Mouse (Mus musculus): ENCODE measurements around the gene Sult1a1. TPM values are rescaled to one million over a fixed set of nuclear protein-coding genes. Genes with fewer than 3 reads are reported as not detected.

Sult1a1 gene
- polyA plus RNA-seq, 1 experiment from 2014 or later = 17.9 TPM

DNA sequence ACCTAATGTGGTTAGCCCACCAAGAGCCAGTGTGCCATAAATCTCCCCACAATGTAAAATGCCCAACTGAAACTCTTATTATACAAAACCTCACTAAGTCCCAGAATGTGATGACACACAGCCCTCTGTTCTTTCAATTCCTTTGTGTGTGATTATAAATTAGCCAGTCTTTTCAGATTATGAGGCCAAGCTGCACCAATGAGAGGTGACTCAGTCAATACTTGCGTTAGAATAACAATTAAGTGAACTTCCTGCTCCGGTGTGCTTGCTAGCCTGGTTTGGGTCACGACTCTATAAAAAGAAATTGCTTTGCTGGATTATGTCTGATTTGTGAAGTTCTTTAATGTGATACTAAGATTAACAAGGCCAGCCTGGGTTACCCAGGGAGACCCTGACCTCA, 46.3 kb downstream of the Sult1a1 start:
- no peak overlapping the region for H3K9ac ChIP-seq (ENCODE audit: low read depth, low read length)
- DNase-seq (ENCODE audit: low spot score) (no peak), ATAC-seq (ENCODE audit: low read depth) (no peak)

GRCm38 (mm10) chr7:126628111-126628510, 48.1 kb downstream of the Sult1a1 start:
- no peak; the same call in 1 of the 2 replicates for ATAC-seq (ENCODE audit: low read depth)

More for the DNA sequence above, 46.3 kb downstream of the Sult1a1 start:
- Histone ChIP-seq H3K4me1 (ENCODE audit: control insufficient read depth, insufficient read depth, low read length) (0 out of 2 replicates have a peak, but pooled peaks cover 10% of the 10 kb centered on the region), H3K27ac (replicated peaks; ENCODE audit: low read depth, low read length) (no peak overlapping the region), H3K4me3 (ENCODE audit: low read depth, low read length) (no peak overlapping the region), H3K4me2 (ENCODE audit: low read depth, low read length) (no peak overlapping the region), H3K9me3 (ENCODE audit: control insufficient read depth, low read length) (no peaks in the 10 kb centered on the region), H3K36me3 (ENCODE audit: control insufficient read depth, insufficient read depth, low read length) (no peaks in the 10 kb centered on the region), H3K27me3 (replicated peaks; ENCODE audit: control insufficient read depth, insufficient read depth, low read length) (no peaks in the 10 kb centered on the region)
- WGBS = 52% methylated on average over 3 of the region's 3 CpGs

DNA sequence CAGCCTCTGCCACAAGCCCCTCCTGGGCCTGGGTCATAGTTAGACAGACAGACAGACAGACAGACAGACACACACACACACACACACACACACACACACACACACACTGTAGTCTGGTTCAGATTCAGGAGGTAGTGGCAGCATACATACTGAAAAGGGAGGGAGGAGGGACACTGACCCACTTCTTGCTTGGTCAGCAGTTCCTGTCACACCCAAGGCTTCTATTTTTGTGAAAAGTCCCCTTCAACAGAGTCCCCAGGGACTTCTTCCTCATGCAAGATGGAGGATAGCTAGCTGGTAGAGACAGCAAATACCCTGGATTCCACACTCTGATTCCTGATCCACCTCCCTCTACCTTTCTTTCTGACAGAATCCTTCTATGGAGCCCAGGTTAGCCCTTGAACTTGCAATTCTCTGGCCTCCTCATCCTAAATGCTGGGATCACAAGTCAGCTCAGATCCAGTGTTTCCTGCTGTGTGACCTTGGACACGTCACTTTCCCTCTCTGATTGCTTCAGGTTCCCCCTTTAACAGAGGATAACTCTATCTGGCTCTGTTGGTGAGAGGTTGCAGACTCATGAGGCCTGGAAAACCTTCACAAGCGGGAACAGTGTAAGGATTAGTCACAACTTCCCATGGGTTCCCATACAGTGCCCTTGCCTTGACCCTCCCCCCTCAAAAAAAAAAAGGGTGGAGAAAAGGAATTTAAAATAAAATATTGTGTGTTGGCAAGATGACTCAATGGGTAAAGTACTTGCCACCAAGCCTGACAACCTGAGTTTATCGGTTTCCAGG, 50.2 kb downstream of the Sult1a1 start:
- Histone ChIP-seq H3K27me3 (replicated peaks; ENCODE audit: control insufficient read depth, insufficient read depth, low read length) (no peaks in the 10 kb centered on the region), H3K9me3 (ENCODE audit: control insufficient read depth, low read length) (no peaks in the 10 kb centered on the region), H3K9ac (ENCODE audit: low read depth, low read length) (no peak overlapping the region), H3K4me2 (ENCODE audit: low read depth, low read length) (no peak overlapping the region), H3K36me3 (ENCODE audit: control insufficient read depth, insufficient read depth, low read length) (no peaks in the 10 kb centered on the region), H3K27ac (replicated peaks; ENCODE audit: low read depth, low read length) (no peak overlapping the region), H3K4me3 (ENCODE audit: low read depth, low read length) (no peak overlapping the region), H3K4me1 (ENCODE audit: control insufficient read depth, insufficient read depth, low read length) (0 out of 2 replicates have a peak, but pooled peaks cover 10% of the 10 kb centered on the region)
- DNase-seq (ENCODE audit: low spot score) (no peak), ATAC-seq (ENCODE audit: low read depth) (no peak)
- WGBS = 79% methylated on average over 3 of the region's 3 CpGs

More at GRCm38 (mm10) chr7:126628111-126628510, 48.1 kb downstream of the Sult1a1 start:
- Histone ChIP-seq H3K36me3 (ENCODE audit: control insufficient read depth, insufficient read depth, low read length) (no peaks in the 10 kb centered on the region), H3K9me3 (ENCODE audit: control insufficient read depth, low read length) (no peaks in the 10 kb centered on the region), H3K27ac (replicated peaks; ENCODE audit: low read depth, low read length) (peak overlapping the region; percentile 62), H3K4me3 (ENCODE audit: low read depth, low read length) (no peak overlapping the region), H3K4me2 (ENCODE audit: low read depth, low read length) (no peak overlapping the region), H3K27me3 (replicated peaks; ENCODE audit: control insufficient read depth, insufficient read depth, low read length) (no peaks in the 10 kb centered on the region), H3K9ac (ENCODE audit: low read depth, low read length) (peak overlapping the region; percentile 43; the same call in 1 of the 2 replicates), H3K4me1 (ENCODE audit: control insufficient read depth, insufficient read depth, low read length) (0 out of 2 replicates have a peak, but pooled peaks cover 10% of the 10 kb centered on the region)
- peak; percentile 41 for DNase-seq (ENCODE audit: low spot score)
- 43% methylated on average over 6 of the region's 6 CpGs for WGBS

- no peak overlapping the region for H3K4me3 ChIP-seq (ENCODE audit: low read depth, low read length)
- H3K36me3 ChIP-seq (ENCODE audit: control insufficient read depth, insufficient read depth, low read length) = no peaks in the 10 kb centered on the region
- ATAC-seq (ENCODE audit: low read depth) = peak; percentile 60
- 0 out of 2 replicates have a peak, but pooled peaks cover 10% of the 10 kb centered on the region for H3K4me1 ChIP-seq (ENCODE audit: control insufficient read depth, insufficient read depth, low read length)
- H3K9me3 ChIP-seq (ENCODE audit: control insufficient read depth, low read length) = no peaks in the 10 kb centered on the region
- DNase-seq (ENCODE audit: low spot score) = peak; percentile 83
- no peaks in the 10 kb centered on the region for H3K27me3 ChIP-seq (replicated peaks; ENCODE audit: control insufficient read depth, insufficient read depth, low read length)
- no peak overlapping the region; the same call in 1 of the 2 replicates for H3K4me2 ChIP-seq (ENCODE audit: low read depth, low read length)
- no peak overlapping the region for H3K27ac ChIP-seq (replicated peaks; ENCODE audit: low read depth, low read length)
- 28% methylated on average over 6 of the region's 6 CpGs for WGBS
- H3K9ac ChIP-seq (ENCODE audit: low read depth, low read length) = no peak overlapping the region
Observed at GRCm38 (mm10) chr7:126625369-126625768, 50.9 kb downstream of the Sult1a1 start.

GRCm38 (mm10) chr7:126624774-126625173, 51.5 kb downstream of the Sult1a1 start:
- DNase-seq (ENCODE audit: low spot score) (no peak), ATAC-seq (ENCODE audit: low read depth) (no peak)
- H3K4me3 ChIP-seq (ENCODE audit: low read depth, low read length) = 0 out of 2 replicates have a peak overlapping the region, but pooled peaks have one; percentile 3
- H3K4me1 ChIP-seq (ENCODE audit: control insufficient read depth, insufficient read depth, low read length) = 0 out of 2 replicates have a peak, but pooled peaks cover 10% of the 10 kb centered on the region
- WGBS = 72% methylated on average over 16 of the region's 16 CpGs
- no peak overlapping the region for H3K27ac ChIP-seq (replicated peaks; ENCODE audit: low read depth, low read length)
- H3K27me3 ChIP-seq (replicated peaks; ENCODE audit: control insufficient read depth, insufficient read depth, low read length) = no peaks in the 10 kb centered on the region
- no peaks in the 10 kb centered on the region for H3K9me3 ChIP-seq (ENCODE audit: control insufficient read depth, low read length)
- no peaks in the 10 kb centered on the region for H3K36me3 ChIP-seq (ENCODE audit: control insufficient read depth, insufficient read depth, low read length)
- peak overlapping the region; percentile 10; the same call in 1 of the 2 replicates for H3K4me2 ChIP-seq (ENCODE audit: low read depth, low read length)
- H3K9ac ChIP-seq (ENCODE audit: low read depth, low read length) = no peak overlapping the region

DNA sequence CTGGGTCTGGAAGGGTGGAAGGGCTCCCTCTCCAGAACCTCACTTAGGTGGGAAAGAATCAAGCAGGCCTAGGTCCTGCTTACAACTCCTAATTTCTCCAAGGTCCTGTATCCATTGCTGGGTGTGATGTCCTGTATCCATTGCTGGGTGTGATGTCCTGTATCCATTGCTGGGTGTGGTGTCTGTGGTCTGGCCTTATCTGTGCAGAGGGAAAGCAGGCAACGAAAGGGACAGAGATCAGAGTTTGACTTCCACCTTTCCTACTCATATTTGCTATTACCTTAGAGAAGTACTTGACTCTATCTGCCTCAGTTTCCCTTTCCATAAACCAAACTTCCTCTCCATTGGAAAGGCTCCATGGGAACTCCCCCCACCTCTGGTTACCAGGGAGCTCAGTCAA, 52.9 kb downstream of the Sult1a1 start:
- 75% methylated on average over 1 of the region's 1 CpGs for WGBS
- Histone ChIP-seq H3K4me3 (ENCODE audit: low read depth, low read length) (no peak overlapping the region), H3K36me3 (ENCODE audit: control insufficient read depth, insufficient read depth, low read length) (no peaks in the 10 kb centered on the region), H3K4me2 (ENCODE audit: low read depth, low read length) (no peak overlapping the region), H3K9ac (ENCODE audit: low read depth, low read length) (no peak overlapping the region), H3K27ac (replicated peaks; ENCODE audit: low read depth, low read length) (no peak overlapping the region), H3K27me3 (replicated peaks; ENCODE audit: control insufficient read depth, insufficient read depth, low read length) (no peaks in the 10 kb centered on the region), H3K9me3 (ENCODE audit: control insufficient read depth, low read length) (no peaks in the 10 kb centered on the region), H3K4me1 (ENCODE audit: control insufficient read depth, insufficient read depth, low read length) (0 out of 2 replicates have a peak, but pooled peaks cover 9% of the 10 kb centered on the region)
- DNase-seq (ENCODE audit: low spot score) (no peak), ATAC-seq (ENCODE audit: low read depth) (no peak)

Other genes with a start within 250 kb of the Sult1a1 start
- 26.4 and 28.9 TPM in 2 replicates for gene Rabep2, start 247.7 kb downstream of the Sult1a1 start, polyA plus RNA-seq (2014; fragmentation: Nextera tagmentation; extraction: Ambion mirVana)
- gene Atp2a1, start 213.3 kb downstream of the Sult1a1 start, polyA plus RNA-seq (2014; fragmentation: Nextera tagmentation; extraction: Ambion mirVana) = 235 and 334 TPM in 2 replicates
- 44.3 and 46.3 TPM in 2 replicates for gene Sh2b1, start 201.0 kb downstream of the Sult1a1 start, polyA plus RNA-seq (2014; fragmentation: Nextera tagmentation; extraction: Ambion mirVana)
- 127 and 130 TPM in 2 replicates for gene Tufm, start 189.1 kb downstream of the Sult1a1 start, polyA plus RNA-seq (2014; fragmentation: Nextera tagmentation; extraction: Ambion mirVana)
- 49.8 and 54.8 TPM in 2 replicates for gene Atxn2l, start 173.0 kb downstream of the Sult1a1 start, polyA plus RNA-seq (2014; fragmentation: Nextera tagmentation; extraction: Ambion mirVana)
- gene Eif3c, start 110.0 kb downstream of the Sult1a1 start, polyA plus RNA-seq (2014; fragmentation: Nextera tagmentation; extraction: Ambion mirVana) = 158 and 167 TPM in 2 replicates
- gene Apobr, start 91.5 kb downstream of the Sult1a1 start, polyA plus RNA-seq (2014; fragmentation: Nextera tagmentation; extraction: Ambion mirVana) = 0.97 and 1.8 TPM in 2 replicates
- gene Cln3, start 90.6 kb downstream of the Sult1a1 start, polyA plus RNA-seq (2014; fragmentation: Nextera tagmentation; extraction: Ambion mirVana) = 27.8 and 31.8 TPM in 2 replicates
- gene Il27, start 81.5 kb downstream of the Sult1a1 start, polyA plus RNA-seq (2014; fragmentation: Nextera tagmentation; extraction: Ambion mirVana) = not detected in 2 replicates
- gene Nupr1, start 45.6 kb downstream of the Sult1a1 start, polyA plus RNA-seq (2014; fragmentation: Nextera tagmentation; extraction: Ambion mirVana) = 29.3 and 39.9 TPM in 2 replicates
- 40.8 and 45.4 TPM in 2 replicates for gene Sgf29, start 27.1 kb downstream of the Sult1a1 start, polyA plus RNA-seq (2014; fragmentation: Nextera tagmentation; extraction: Ambion mirVana)
- gene Bola2, start 19.0 kb upstream of the Sult1a1 start, polyA plus RNA-seq (2014; fragmentation: Nextera tagmentation; extraction: Ambion mirVana) = 108 and 130 TPM in 2 replicates
- 5.3 and 6.4 TPM in 2 replicates for gene Slx1b, start 19.4 kb upstream of the Sult1a1 start, polyA plus RNA-seq (2014; fragmentation: Nextera tagmentation; extraction: Ambion mirVana)
- 44.9 and 45.2 TPM in 2 replicates for gene Coro1a, start 31.4 kb upstream of the Sult1a1 start, polyA plus RNA-seq (2014; fragmentation: Nextera tagmentation; extraction: Ambion mirVana)
- gene Mapk3, start 83.2 kb upstream of the Sult1a1 start, polyA plus RNA-seq (2014; fragmentation: Nextera tagmentation; extraction: Ambion mirVana) = 61.9 and 62.3 TPM in 2 replicates
- 2.1 and 5.1 TPM in 2 replicates for gene Gdpd3, start 89.9 kb upstream of the Sult1a1 start, polyA plus RNA-seq (2014; fragmentation: Nextera tagmentation; extraction: Ambion mirVana)
- gene Ypel3, start 100.5 kb upstream of the Sult1a1 start, polyA plus RNA-seq (2014; fragmentation: Nextera tagmentation; extraction: Ambion mirVana) = 117 and 123 TPM in 2 replicates
- gene Tbx6, start 105.1 kb upstream of the Sult1a1 start, polyA plus RNA-seq (2014; fragmentation: Nextera tagmentation; extraction: Ambion mirVana) = 0.24 and 0.35 TPM in 2 replicates
- gene Ppp4c, start 116.1 kb upstream of the Sult1a1 start, polyA plus RNA-seq (2014; fragmentation: Nextera tagmentation; extraction: Ambion mirVana) = 214 and 256 TPM in 2 replicates
- 1.1 and 1.9 TPM in 2 replicates for gene Fam57b, start 121.2 kb upstream of the Sult1a1 start, polyA plus RNA-seq (2014; fragmentation: Nextera tagmentation; extraction: Ambion mirVana)
- gene 4930451I11Rik, start 155.2 kb upstream of the Sult1a1 start, polyA plus RNA-seq (2014; fragmentation: Nextera tagmentation; extraction: Ambion mirVana) = not detected in 2 replicates
- gene Doc2a, start 171.0 kb upstream of the Sult1a1 start, polyA plus RNA-seq (2014; fragmentation: Nextera tagmentation; extraction: Ambion mirVana) = 1.7 and 2.0 TPM in 2 replicates
- gene Hirip3, start 185.5 kb upstream of the Sult1a1 start, polyA plus RNA-seq (2014; fragmentation: Nextera tagmentation; extraction: Ambion mirVana) = 13.2 and 14.8 TPM in 2 replicates
- gene Ino80e, start 185.9 kb upstream of the Sult1a1 start, polyA plus RNA-seq (2014; fragmentation: Nextera tagmentation; extraction: Ambion mirVana) = 75.0 and 86.1 TPM in 2 replicates
- gene Taok2, start 208.3 kb upstream of the Sult1a1 start, polyA plus RNA-seq (2014; fragmentation: Nextera tagmentation; extraction: Ambion mirVana) = 29.1 and 31.9 TPM in 2 replicates
- 30.2 and 33.2 TPM in 2 replicates for gene Tmem219, start 246.5 kb upstream of the Sult1a1 start, polyA plus RNA-seq (2014; fragmentation: Nextera tagmentation; extraction: Ambion mirVana)

Measured in embryonic facial prominence, embryonic 14.5 days (tissue).